In genomic region chr6:118027036-118027435, GRCm38 (mm10) we compare ENCODE assay signal across 18 mouse cellular contexts. TPM values are rescaled to one million over a fixed set of nuclear protein-coding genes. Genes with fewer than 3 reads are reported as not detected.
DNase-seq lines count a peak whose midpoint lies in the region; ATAC-seq lines count a peak whose summit lies in the region.
"Had no signal": no experiment of that assay in that cellular context is flagged by ENCODE, and none has a peak within 500 bp of the region (broad histone marks: within the 10 kb centered on the region; RNA-seq: fewer than 3 reads in every experiment).

No protein-coding gene starts in this region.

- DNase-seq in frontal cortex, postnatal 36 days (ENCODE audit: low spot score in 2 of 2), result no peak
- DNase-seq in 3T3-L1 (ENCODE audit: low read depth, low spot score) (peak; percentile 57), ZHBTc4 (ENCODE audit: low read depth, low spot score) (peak; percentile 37)
- no peak for DNase-seq in thymus, postnatal 10 days (ENCODE audit: low spot score in 2 of 2)
- DNase-seq in thymus, postnatal 0 days (ENCODE audit: low spot score), result no peak
- DNase-seq: adrenal gland, adult 2 months; adrenal gland, postnatal 10 days; adrenal gland, postnatal 25 days; cerebellum, adult 11-12 months; cerebellum, adult 2 months; cerebellum, adult 9-10 months; cerebellum, postnatal 10 days; cerebellum, postnatal 25 days; forebrain, postnatal 0 days had no signal

- peak; percentile 20; the same call in 1 of the 2 replicates for ATAC-seq in frontal cortex, adult (ENCODE audit: low TSS enrichment)
- ATAC-seq: forebrain, embryonic 13.5 days; forebrain, embryonic 15.5 days; forebrain, postnatal 0 days; Patski had no signal

RNA-seq across cellular contexts. Expression of gene Rasgef1a, which starts 15.8 kb away (rescaled TPM):
- 0.18 and 0.39 TPM in 2 replicates for polyA plus RNA-seq in thymus, postnatal 0 days (2015; fragmentation: Nextera tagmentation; extraction: Ambion mirVana)

Comparison
In these comparisons a context has a peak if more than half of its experiments do, and no peak if none do; other contexts are left out.
1. DNase-seq: peak in 3T3-L1 (single experiment) and ZHBTc4 (single experiment); none in frontal cortex, postnatal 36 days (0 of 2), thymus, postnatal 10 days (0 of 2) and thymus, postnatal 0 days (single experiment).